Mouse (Mus musculus): ENCODE measurements around the gene Gm21983. TPM values are rescaled to one million over a fixed set of nuclear protein-coding genes. Genes with fewer than 3 reads are reported as not detected.

Gene Gm21983
- not detected in 2 replicates for total RNA-seq (2021)
- long read RNA-seq, experiment 1, partial matches to known transcripts = 1 of 1 reads
- long read RNA-seq, experiment 1, other reads (novel, unspliced or antisense) = 0 of 1 reads
- long read RNA-seq, experiment 2, partial matches to known transcripts = 1 of 1 reads
- long read RNA-seq, experiment 2, other reads (novel, unspliced or antisense) = 0 of 1 reads

- DNase-seq = no peak
Measured at GRCm38 (mm10) chr7:27180837-27181695, at the start of gene Gm21983, which contains the start of gene Mia. Gm21983 (minus strand) TSS chr7:27181086. Mia (minus strand) TSS chr7:27181157.

GRCm38 (mm10) chr7:27228865-27229264 lies 48.0 kb upstream of the Gm21983 start:
- no peak for DNase-seq

- DNase-seq = peak; percentile 96
Measured at GRCm38 (mm10) chr7:27228281-27228821, 47.5 kb upstream of the Gm21983 start, which contains the start of gene Itpkc. Itpkc (minus strand) TSS chr7:27228661.

- DNase-seq = peak; percentile 51
Measured at GRCm38 (mm10) chr7:27227676-27228075, 46.8 kb upstream of the Gm21983 start.

DNA sequence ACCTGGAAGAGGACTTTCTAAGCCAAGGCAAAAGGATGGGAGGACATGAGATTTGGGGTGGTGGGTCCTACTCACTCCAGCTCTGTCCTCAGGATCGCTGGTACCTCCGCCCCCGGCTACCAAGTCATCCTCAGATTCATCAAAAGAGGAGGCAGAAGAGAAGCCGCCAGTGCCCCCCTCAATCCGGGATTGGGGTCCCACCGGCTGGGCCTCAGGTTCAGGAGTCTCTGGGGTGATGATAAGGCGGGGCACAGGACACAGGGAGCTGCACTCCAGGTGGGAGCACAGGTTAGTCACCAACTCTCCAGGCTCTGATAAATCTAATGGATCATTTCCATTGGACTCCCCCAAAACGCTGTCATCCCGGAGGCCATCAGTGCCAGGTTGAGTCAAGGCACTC lies 46.4 kb upstream of the Gm21983 start:
- DNase-seq = no peak

- DNase-seq = peak; percentile 83
Measured at GRCm38 (mm10) chr7:27224877-27225575, 44.1 kb upstream of the Gm21983 start.

- no peak for DNase-seq
Measured at GRCm38 (mm10) chr7:27222538-27222937, 41.7 kb upstream of the Gm21983 start.

DNA sequence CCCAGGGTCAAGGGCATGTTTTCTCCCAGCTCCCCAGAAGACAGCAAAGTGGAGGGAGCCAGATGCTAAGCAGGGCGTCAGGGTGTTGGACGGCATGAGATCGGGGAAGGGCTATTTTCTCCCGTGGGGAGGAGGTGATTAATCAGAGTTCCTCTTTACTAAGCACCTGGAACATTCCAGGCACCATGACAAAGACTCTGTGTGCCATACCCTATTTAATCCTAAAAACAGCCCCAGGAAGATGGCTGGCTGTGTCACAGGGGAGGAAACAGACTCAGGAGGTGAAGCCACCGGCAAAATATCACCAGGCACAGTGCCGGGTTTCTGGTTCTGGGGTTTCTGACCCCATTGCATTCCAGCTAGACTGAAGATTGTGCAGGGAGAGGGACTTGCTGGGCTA lies 41.1 kb upstream of the Gm21983 start:
- no peak for DNase-seq

DNA sequence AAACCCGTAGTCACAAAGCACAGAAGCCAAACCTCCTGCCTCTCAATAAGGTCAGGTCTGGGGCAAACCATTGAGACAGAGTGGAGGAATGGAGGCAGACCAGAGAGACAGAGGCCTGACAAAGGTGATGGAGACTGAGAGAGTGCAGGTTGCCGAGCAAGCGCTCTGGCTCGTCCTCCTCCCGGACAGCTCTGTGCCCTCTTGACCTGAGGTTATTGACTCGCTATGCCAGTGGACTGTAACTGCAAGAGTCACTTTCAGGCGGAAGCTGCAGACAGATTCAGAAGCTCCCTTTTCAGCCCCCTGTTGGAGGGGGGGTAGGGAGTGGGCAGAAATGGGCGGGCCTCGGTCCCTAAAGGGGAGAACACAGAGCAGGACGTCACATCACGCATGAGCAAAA lies 39.1 kb upstream of the Gm21983 start:
- DNase-seq = no peak

- DNase-seq = peak; percentile 29
Measured at GRCm38 (mm10) chr7:27218586-27218985, 37.7 kb upstream of the Gm21983 start.

- no peak for DNase-seq
Measured at GRCm38 (mm10) chr7:27212626-27213025, 31.7 kb upstream of the Gm21983 start.

GRCm38 (mm10) chr7:27203730-27204449 lies 23.0 kb upstream of the Gm21983 start:
- DNase-seq = no peak

- DNase-seq = no peak
Measured at GRCm38 (mm10) chr7:27198779-27199178, 17.9 kb upstream of the Gm21983 start.

DNA sequence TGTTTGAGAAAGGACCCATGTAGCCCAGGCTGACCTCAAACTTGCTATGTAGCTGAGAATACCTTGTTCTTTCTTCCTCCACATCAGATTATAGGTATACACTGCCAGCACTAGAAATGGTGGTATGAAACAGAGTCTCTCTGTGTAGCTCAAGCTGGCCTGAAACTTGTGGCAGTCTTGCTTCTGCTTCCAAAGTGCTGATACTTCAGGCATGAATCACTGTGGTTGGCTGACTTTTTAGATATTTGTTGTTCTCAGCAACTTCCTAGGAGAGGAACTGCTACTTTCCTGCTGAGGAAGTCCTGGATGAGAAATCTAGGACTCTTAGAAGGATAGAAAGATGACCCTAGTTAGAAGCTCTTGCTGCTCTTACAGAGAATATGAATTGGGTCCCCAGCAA lies 17.5 kb upstream of the Gm21983 start:
- no peak for DNase-seq

DNA sequence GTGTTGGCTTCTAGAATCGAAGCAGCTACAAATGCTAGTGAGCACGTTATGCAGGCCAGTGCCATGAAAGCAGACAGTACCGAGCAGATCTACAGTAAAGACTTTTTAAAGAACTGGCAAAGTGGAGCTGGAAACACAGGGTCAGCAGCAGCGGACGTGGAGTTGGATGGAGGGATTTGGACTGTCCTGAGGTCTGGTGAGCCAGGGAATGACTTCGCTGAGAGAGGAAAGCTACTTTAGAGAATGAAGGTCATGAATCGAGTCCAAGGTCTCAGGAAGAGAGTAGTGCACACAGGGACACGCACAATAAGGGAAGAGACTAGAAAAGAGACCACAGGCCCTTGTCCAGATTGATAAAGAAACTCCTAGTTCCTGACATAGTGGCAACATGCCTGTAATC lies 16.7 kb upstream of the Gm21983 start:
- DNase-seq = peak; percentile 34

DNA sequence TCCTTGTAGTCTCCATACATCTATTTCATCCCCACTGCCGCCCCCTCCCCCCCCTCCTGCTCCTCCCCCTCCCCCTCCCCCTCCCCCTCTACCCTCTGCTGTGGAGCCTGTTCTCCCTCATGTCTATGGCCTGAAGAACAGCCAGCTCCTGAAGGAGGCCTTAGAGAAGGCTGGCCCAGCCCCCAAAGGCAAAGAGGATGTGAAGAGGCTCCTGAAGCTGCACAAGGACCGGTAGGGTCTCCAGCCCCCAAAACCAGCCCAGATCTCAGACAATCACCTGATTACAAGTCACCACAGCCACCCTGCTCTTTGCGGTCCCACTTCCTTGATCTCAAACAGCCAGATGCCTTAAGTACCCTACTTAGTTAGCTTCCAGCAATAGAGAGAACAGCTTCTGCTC lies 16.2 kb upstream of the Gm21983 start:
- DNase-seq = no peak

- DNase-seq = peak; percentile 98
Measured at GRCm38 (mm10) chr7:27195681-27196611, 15.1 kb upstream of the Gm21983 start, which contains the start of the genes BC024978 and Snrpa. BC024978 (plus strand) TSS chr7:27195781. Snrpa (minus strand) TSS chr7:27196271.

GRCm38 (mm10) chr7:27193731-27194130 lies 12.8 kb upstream of the Gm21983 start:
- no peak for DNase-seq

- no peak for DNase-seq
Measured at GRCm38 (mm10) chr7:27192434-27192833, 11.5 kb upstream of the Gm21983 start.

DNA sequence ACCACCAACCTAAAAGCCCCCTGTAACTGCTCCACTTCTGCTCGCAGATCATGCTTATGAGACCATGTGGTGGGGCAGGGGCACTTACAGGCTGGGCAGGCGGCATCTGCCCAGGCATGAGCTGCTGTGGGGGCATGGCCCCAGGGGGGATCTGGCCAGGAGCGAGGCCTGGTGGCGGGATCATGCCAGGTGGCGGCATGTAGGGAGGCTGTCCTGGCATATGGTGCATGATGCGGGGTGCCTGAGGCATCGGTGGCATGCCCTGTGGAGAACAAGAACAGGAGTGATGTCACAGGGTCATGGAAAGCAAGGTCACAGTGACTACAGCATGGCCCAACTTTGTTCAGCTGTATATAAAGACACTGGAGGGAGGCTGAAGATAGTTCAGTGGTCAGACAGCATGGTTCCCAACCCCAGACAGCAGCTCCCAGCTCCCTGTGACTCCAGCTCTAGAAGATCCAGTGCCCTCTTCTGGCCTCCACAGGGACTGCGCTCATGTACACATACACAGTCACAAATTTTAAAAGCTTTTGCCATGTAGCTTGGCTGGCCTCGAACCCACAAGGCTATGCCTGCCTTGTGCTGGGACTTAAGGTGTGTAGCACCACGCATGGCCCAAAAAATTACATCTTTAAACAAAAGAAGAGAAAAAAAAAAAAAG lies 8.5 kb upstream of the Gm21983 start:
- peak; percentile 36 for DNase-seq
